Comparison of ENCODE assay signal across 8 mouse cellular contexts in genomic region chr15:8659483-8659971, GRCm38 (mm10). TPM values are rescaled to one million over a fixed set of nuclear protein-coding genes. Genes with fewer than 3 reads are reported as not detected.
DNase-seq lines count a peak whose midpoint lies in the region; ATAC-seq and TF ChIP-seq lines count a peak whose summit lies in the region.

No protein-coding gene starts in this region.

- H3K4me3 ChIP-seq in cerebellum, adult 2 months (replicated peaks; ENCODE audit: insufficient read depth, low read depth, low read length) = no peak overlapping the region
- no peak overlapping the region for H3K4me3 ChIP-seq in hindbrain, embryonic 14.5 days (replicated peaks; ENCODE audit: low read length)
- H3K4me3 ChIP-seq in neural tube, embryonic 15.5 days (replicated peaks) = no peak overlapping the region
- H3K4me3 ChIP-seq in gastrocnemius, adult 2 months = no peak overlapping the region

- H3K27me3 ChIP-seq in cerebellum, adult 2 months (ENCODE audit: control insufficient read depth, insufficient read depth, low read length) = no peaks in the 10 kb centered on the region; the same call in 1 of the 2 replicates
- no peaks in the 10 kb centered on the region for H3K27me3 ChIP-seq in hindbrain, embryonic 14.5 days (ENCODE audit: control insufficient read depth, insufficient read depth, low read length)
- no peaks in the 10 kb centered on the region for H3K27me3 ChIP-seq in neural tube, embryonic 15.5 days (replicated peaks)

- peak; percentile 86 for ATAC-seq in hindbrain, embryonic 14.5 days (ENCODE audit: low FRiP score)
- peak; percentile 89 for ATAC-seq in neural tube, embryonic 15.5 days (ENCODE audit: low FRiP score)

- H3K27ac ChIP-seq in cerebellum, adult 2 months (ENCODE audit: insufficient read depth, low read length) = 0 out of 2 replicates have a peak overlapping the region, but pooled peaks have one; percentile 17
- peak overlapping the region; percentile 71 for H3K27ac ChIP-seq in hindbrain, embryonic 14.5 days
- peak overlapping the region; percentile 67 for H3K27ac ChIP-seq in neural tube, embryonic 15.5 days (replicated peaks)
- H3K27ac ChIP-seq in gastrocnemius, adult 2 months = no peak overlapping the region

- H3K4me1 ChIP-seq in cerebellum, adult 2 months (ENCODE audit: control insufficient read depth, insufficient read depth, low read length) = peaks cover 2% of the 10 kb centered on the region; the same call in 1 of the 2 replicates
- H3K4me1 ChIP-seq in hindbrain, embryonic 14.5 days (replicated peaks; ENCODE audit: control insufficient read depth, insufficient read depth, low read length) = peaks cover 16% of the 10 kb centered on the region
- H3K4me1 ChIP-seq in neural tube, embryonic 15.5 days = peaks cover 40% of the 10 kb centered on the region

- peak in 1 of 2 experiments; percentile 29 for DNase-seq in cerebellum, adult 2 months
- DNase-seq in cerebellum, postnatal 25 days = no peak
- DNase-seq in left cerebral cortex, postnatal 14 days (ENCODE audit: low spot score in 2 of 2) = peak; percentile 24 to 60
- DNase-seq in left cerebral cortex, adult 18-20 months (ENCODE audit: low spot score in 2 of 2) = no peak
- peak; percentile 55 for DNase-seq in hindbrain, embryonic 14.5 days (ENCODE audit: low spot score)
- no peak for DNase-seq in urinary bladder, postnatal 25 days (ENCODE audit: low spot score)
- no peak for DNase-seq in gastrocnemius, adult 2 months

- H3K9ac ChIP-seq in hindbrain, embryonic 14.5 days = no peak overlapping the region
- H3K9ac ChIP-seq in neural tube, embryonic 15.5 days (replicated peaks) = no peak overlapping the region

- intact Hi-C loops in left cerebral cortex, postnatal 14 days (cut with DNase I) = no loop called here
- intact Hi-C loops in gastrocnemius, adult 2 months (cut with DNase I) = no loop called here

- H3K4me2 ChIP-seq in hindbrain, embryonic 14.5 days (replicated peaks) = 0 out of 2 replicates have a peak overlapping the region, but pooled peaks have one; percentile 12
- H3K4me2 ChIP-seq in neural tube, embryonic 15.5 days = no peak overlapping the region

- no peak for TF ChIP-seq CTCF in cerebellum, adult 2 months (IDR thresholded peaks at IDR 0.05; ENCODE audit: borderline replicate concordance, insufficient read depth, low read depth, low read length)
- TF ChIP-seq CTCF in gastrocnemius, adult 2 months (IDR thresholded peaks at IDR 0.05) = no peak

- H3K9me3 ChIP-seq in hindbrain, embryonic 14.5 days (ENCODE audit: control insufficient read depth, low read length) = no peaks in the 10 kb centered on the region
- no peaks in the 10 kb centered on the region for H3K9me3 ChIP-seq in neural tube, embryonic 15.5 days (replicated peaks)

- TF ChIP-seq POLR2A in cerebellum, adult 2 months (IDR thresholded peaks at IDR 0.05; ENCODE audit: borderline replicate concordance, insufficient read depth, low read length) = no peak

- no peaks in the 10 kb centered on the region for H3K36me3 ChIP-seq in hindbrain, embryonic 14.5 days (replicated peaks; ENCODE audit: control insufficient read depth, insufficient read depth)
- H3K36me3 ChIP-seq in neural tube, embryonic 15.5 days = no peaks in the 10 kb centered on the region

- 49% methylated on average over 8 of the region's 8 CpGs for WGBS in cerebellum, adult 2 months
- WGBS in hindbrain, embryonic 14.5 days = 6% methylated on average over 8 of the region's 8 CpGs
- 7% methylated on average over 8 of the region's 8 CpGs for WGBS in neural tube, embryonic 15.5 days

RNA-seq across cellular contexts. Expression of gene Slc1a3, which starts 51.0 kb away (rescaled TPM):
- polyA plus RNA-seq in cerebellum, adult 2 months (2012; rRNA removed) = 373 and 443 TPM in 2 replicates
- 100 to 1,000 TPM; 377 to 379 TPM for total RNA-seq in left cerebral cortex, postnatal 14 days (2021)
- total RNA-seq in left cerebral cortex, adult 18-20 months (2021) = 100 to 1,000 TPM; 263 to 298 TPM
- polyA plus RNA-seq in hindbrain, embryonic 14.5 days (2014; fragmentation: Nextera tagmentation; extraction: Ambion mirVana) = 242 and 264 TPM in 2 replicates
- polyA plus RNA-seq in neural tube, embryonic 15.5 days (2015; fragmentation: Nextera tagmentation; extraction: Ambion mirVana) = 169 and 174 TPM in 2 replicates
- 1 to 10 TPM; 1.2 TPM for total RNA-seq in gastrocnemius, adult 2 months (2021)

Comparison
In these comparisons a context has a peak if more than half of its experiments do, and no peak if none do; other contexts are left out.
1. DNase-seq: peak in left cerebral cortex, postnatal 14 days (2 of 2) and hindbrain, embryonic 14.5 days (single experiment); none in cerebellum, postnatal 25 days (0 of 2), left cerebral cortex, adult 18-20 months (0 of 2), urinary bladder, postnatal 25 days (single experiment) and gastrocnemius, adult 2 months (single experiment).
2. RNA of gene Slc1a3, which starts 51.0 kb away (total RNA-seq): 377 to 379 TPM in left cerebral cortex, postnatal 14 days and 263 to 298 TPM in left cerebral cortex, adult 18-20 months; 1.2 TPM in gastrocnemius, adult 2 months; every median in the first group is over 100 times any median in the second.